Mouse (Mus musculus): Measurements from ENCODE around the gene Dleu7.

Dleu7 gene

GRCm38 (mm10) chr14:62288731-62289130, 4.1 kb downstream of the Dleu7 start:
- in situ Hi-C loops (cut with MboI; ENCODE audit: low sequenced_read_pairs) = no loop called here

GRCm38 (mm10) chr14:62282974-62283373, 9.9 kb downstream of the Dleu7 start:
- in situ Hi-C loops (cut with MboI; ENCODE audit: low sequenced_read_pairs) = no loop called here

DNA sequence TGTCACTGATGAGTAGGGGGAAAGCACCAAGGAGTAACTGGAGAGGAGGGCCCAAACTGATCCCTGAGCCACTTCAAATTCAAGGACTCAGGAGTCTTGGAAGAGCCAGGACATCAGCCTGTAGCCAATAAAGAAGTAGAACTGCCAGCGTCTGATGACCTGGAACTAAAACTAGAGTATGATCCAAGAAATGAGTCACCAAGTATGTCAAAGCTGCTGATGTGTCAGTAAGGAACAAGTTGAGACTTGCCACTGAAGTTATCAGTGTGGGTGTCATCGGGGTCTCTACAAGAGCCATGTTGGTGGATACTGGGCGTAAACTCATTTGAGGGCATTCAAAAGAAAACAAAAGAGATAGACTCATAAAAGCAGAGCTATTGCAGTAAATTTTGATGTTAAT, 19.2 kb downstream of the Dleu7 start:
- in situ Hi-C loops (cut with MboI; ENCODE audit: low sequenced_read_pairs) = no loop called here

DNA sequence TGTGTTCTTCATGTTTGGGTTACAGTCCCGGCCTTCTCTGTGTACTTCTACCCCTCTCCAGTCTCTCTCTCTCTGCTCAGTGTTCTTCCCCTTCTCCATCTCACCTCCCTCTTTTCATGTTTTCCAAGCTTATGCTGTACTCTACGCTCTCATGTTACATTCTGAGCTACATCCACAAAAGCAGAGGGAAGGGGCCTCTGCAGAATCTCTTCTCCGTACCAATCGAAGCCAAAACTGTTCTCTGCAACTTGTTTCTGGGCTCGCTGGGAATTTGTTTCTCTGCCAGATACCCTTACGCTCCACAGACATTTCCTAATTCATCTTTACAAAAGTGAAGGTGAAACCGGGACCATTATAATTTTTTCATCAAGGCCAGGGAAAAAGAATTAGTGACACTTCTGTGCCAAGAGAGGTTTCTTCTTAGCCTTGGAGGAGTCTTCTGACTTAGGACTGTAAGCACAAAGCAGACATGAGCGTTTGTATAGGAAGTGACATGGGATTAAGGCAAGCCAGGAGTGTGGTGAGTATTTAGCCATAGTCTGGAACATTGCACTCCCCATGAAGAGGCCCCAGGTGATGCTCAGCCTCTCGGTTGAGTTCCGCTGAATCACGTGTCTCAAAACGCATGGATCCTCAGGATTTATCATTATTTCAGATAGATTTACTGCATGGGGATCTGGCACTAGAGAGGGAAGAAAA, 22.0 kb downstream of the Dleu7 start:
- in situ Hi-C loops (cut with MboI; ENCODE audit: low sequenced_read_pairs) = no loop called here

- in situ Hi-C loops (cut with MboI; ENCODE audit: low sequenced_read_pairs) = loop anchor here (10.0 kb wide), 1 partner anchor 196 kb away; the partner anchor contains the start of gene Gucy1b2
Measured at GRCm38 (mm10) chr14:62258978-62259536, 33.8 kb downstream of the Dleu7 start.

DNA sequence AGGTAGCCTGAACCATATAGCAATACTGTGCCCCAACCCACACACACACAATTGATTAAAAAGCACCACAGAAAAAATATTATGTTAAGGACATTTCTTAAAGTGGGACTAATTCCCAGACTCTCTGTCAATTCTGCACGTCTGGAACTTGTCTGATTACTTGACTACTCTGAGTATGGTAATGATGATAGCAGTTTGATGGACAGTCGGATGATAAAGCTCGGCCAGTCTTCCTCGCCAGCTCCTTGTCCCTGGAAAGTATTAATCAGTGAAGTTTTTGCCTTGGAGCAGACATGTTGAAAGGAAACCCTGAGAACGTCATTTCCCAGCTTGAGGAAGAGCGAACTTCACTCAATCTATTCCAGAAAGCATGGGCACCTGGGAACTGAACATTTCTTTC, 34.7 kb downstream of the Dleu7 start:
- in situ Hi-C loops (cut with MboI; ENCODE audit: low sequenced_read_pairs) = loop anchor here (10.0 kb wide), 1 partner anchor 197 kb away; the partner anchor contains the start of gene Gucy1b2

- in situ Hi-C loops (cut with MboI; ENCODE audit: low sequenced_read_pairs) = loop anchor here (10.0 kb wide), 1 partner anchor 199 kb away; the partner anchor contains the start of gene Gucy1b2
Measured at GRCm38 (mm10) chr14:62256066-62256465, 36.8 kb downstream of the Dleu7 start.

DNA sequence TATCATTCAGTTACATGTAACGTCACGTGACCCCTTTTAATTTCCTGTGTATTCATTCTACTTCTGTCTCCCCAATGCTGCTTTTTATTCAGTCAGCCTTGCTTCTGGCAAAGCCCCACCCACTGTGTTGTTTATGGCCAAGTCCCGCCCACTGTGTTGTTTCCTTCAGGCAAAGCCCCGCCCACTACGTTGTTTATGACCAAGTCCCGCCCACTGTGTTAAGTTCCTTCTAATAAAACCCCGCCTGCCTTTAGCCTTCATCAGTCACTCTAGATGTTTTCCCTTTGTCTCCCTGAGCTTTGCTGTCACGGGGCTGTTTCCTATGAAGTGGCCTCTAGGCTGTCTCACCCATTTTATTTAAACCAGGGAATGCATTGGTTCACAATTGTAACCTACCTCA, 38.5 kb downstream of the Dleu7 start:
- in situ Hi-C loops (cut with MboI; ENCODE audit: low sequenced_read_pairs) = loop anchor here (10.0 kb wide), 1 partner anchor 200 kb away; the partner anchor contains the start of gene Gucy1b2

GRCm38 (mm10) chr14:62251999-62252398, 40.8 kb downstream of the Dleu7 start:
- in situ Hi-C loops (cut with MboI; ENCODE audit: low sequenced_read_pairs) = loop anchor here (10.0 kb wide), 1 partner anchor 203 kb away; the partner anchor contains the start of gene Gucy1b2

- in situ Hi-C loops (cut with MboI; ENCODE audit: low sequenced_read_pairs) = loop anchor here (10.0 kb wide), 1 partner anchor 205 kb away; the partner anchor contains the start of gene Gucy1b2
Measured at GRCm38 (mm10) chr14:62250046-62250445, 42.8 kb downstream of the Dleu7 start.

GRCm38 (mm10) chr14:62249251-62249650, 43.6 kb downstream of the Dleu7 start:
- in situ Hi-C loops (cut with MboI; ENCODE audit: low sequenced_read_pairs) = loop anchor here (25.0 kb wide), 1 partner anchor 687 kb away; the partner anchor contains the start of gene Spryd7

GRCm38 (mm10) chr14:62248796-62249195, 44.1 kb downstream of the Dleu7 start:
- in situ Hi-C loops (cut with MboI; ENCODE audit: low sequenced_read_pairs) = loop anchor here (25.0 kb wide), 1 partner anchor 686 kb away; the partner anchor contains the start of gene Spryd7

GRCm38 (mm10) chr14:62248345-62248744, 44.5 kb downstream of the Dleu7 start:
- in situ Hi-C loops (cut with MboI; ENCODE audit: low sequenced_read_pairs) = loop anchor here (25.0 kb wide), 1 partner anchor 686 kb away; the partner anchor contains the start of gene Spryd7

DNA sequence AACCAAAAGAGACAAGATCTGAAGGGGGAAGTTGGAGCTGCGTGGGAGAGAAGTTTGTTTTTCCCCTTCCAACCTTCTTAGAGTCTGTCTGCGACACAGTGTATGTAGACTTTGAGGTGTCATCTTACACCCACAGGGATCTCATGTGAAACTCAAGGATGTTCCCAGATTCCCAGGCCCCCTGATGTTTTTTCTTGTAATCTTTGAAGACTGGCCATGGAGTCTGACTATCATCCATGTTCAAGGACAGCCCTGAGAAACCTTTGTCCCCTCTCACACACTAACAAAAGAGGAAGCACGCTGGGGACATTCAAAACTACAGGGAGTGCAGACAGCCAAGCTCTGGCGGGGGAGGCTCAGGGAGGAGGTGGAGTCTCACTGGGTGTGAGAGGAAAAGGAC, 47.3 kb downstream of the Dleu7 start:
- in situ Hi-C loops (cut with MboI; ENCODE audit: low sequenced_read_pairs) = loop anchor here (25.0 kb wide), 1 partner anchor 683 kb away; the partner anchor contains the start of gene Spryd7

- in situ Hi-C loops (cut with MboI; ENCODE audit: low sequenced_read_pairs) = loop anchor here (25.0 kb wide), 1 partner anchor 681 kb away; the partner anchor contains the start of gene Spryd7
Measured at GRCm38 (mm10) chr14:62243530-62243929, 49.3 kb downstream of the Dleu7 start.

DNA sequence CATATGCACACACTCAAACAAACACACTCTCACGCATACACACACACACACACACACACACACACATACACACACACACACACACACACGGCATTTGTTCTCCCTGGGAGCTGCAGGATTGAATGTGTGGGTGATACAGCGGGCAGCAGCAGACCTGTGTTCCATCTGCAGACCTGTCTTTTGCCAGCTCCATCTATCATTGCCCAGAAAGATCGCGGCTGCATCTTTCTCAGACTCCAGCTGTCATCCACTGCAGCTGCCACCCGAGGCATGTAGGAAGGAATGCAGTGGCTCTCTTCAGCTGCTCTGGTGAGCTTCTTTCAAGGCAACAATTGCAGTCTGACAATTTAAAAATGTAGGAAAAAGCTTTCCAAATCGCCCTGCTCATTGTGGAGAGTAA, 56.9 kb downstream of the Dleu7 start:
- in situ Hi-C loops (cut with MboI; ENCODE audit: low sequenced_read_pairs) = loop anchor here (25.0 kb wide), 1 partner anchor 674 kb away; the partner anchor contains the start of gene Spryd7

- in situ Hi-C loops (cut with MboI; ENCODE audit: low sequenced_read_pairs) = loop anchor here (25.0 kb wide), 1 partner anchor 673 kb away; the partner anchor contains the start of gene Spryd7
Measured at GRCm38 (mm10) chr14:62235214-62235613, 57.6 kb downstream of the Dleu7 start.

- in situ Hi-C loops (cut with MboI; ENCODE audit: low sequenced_read_pairs) = loop anchor here (25.0 kb wide), 1 partner anchor 669 kb away; the partner anchor contains the start of gene Spryd7
Measured at GRCm38 (mm10) chr14:62230968-62231367, 61.9 kb downstream of the Dleu7 start.

- in situ Hi-C loops (cut with MboI; ENCODE audit: low sequenced_read_pairs) = loop anchor here (25.0 kb wide), 1 partner anchor 665 kb away; the partner anchor contains the start of gene Spryd7
Measured at GRCm38 (mm10) chr14:62227101-62227500, 65.7 kb downstream of the Dleu7 start.

- in situ Hi-C loops (cut with MboI; ENCODE audit: low sequenced_read_pairs) = loop anchor here (25.0 kb wide), 1 partner anchor 664 kb away; the partner anchor contains the start of gene Spryd7
Measured at GRCm38 (mm10) chr14:62226576-62227047, 66.2 kb downstream of the Dleu7 start.

Measured in CH12F3 (cell line).